Mouse (Mus musculus): ENCODE measurements around the gene BC049715.

- no peak for TF ChIP-seq CTCF (IDR thresholded peaks at IDR 0.05; ENCODE audit: low read depth)
- TF ChIP-seq EP300 (IDR thresholded peaks at IDR 0.05; ENCODE audit: low read depth): no peak
These were observed 56.5 kb downstream of the BC049715 start for GRCm38 (mm10) chr6:136883961-136884360.
